Mouse (Mus musculus): ENCODE results near the gene Dusp3. TPM values are rescaled to one million over a fixed set of nuclear protein-coding genes. Genes with fewer than 3 reads are reported as not detected.

The Dusp3 gene
- total and polyA plus RNA-seq, 3 experiments = 18.4 to 35.5 (median 29.8) TPM

GRCm38 (mm10) chr11:101982981-101983411 is 3.8 kb downstream of the Dusp3 start:
- H3K9ac ChIP-seq (ENCODE audit: control insufficient read depth, low read depth, low read length, poor library complexity, severe bottlenecking) = no peak overlapping the region
- H3K9me3 ChIP-seq (replicated peaks; ENCODE audit: insufficient read depth, low read length) = no peaks in the 10 kb centered on the region
- TF ChIP-seq USF2 (IDR thresholded peaks at IDR 0.05; ENCODE audit: borderline replicate concordance in 1 of 2, insufficient read depth in 1 of 2, low read depth in 1 of 2, low read length in 2 of 2) = no peak
- TF ChIP-seq ETS1 (IDR thresholded peaks at IDR 0.05; ENCODE audit: low read depth, low read length) = no peak
- TF ChIP-seq RAD21 (IDR thresholded peaks at IDR 0.05; ENCODE audit: low read depth, low read length) = no peak
- no peak for TF ChIP-seq GABPA (IDR thresholded peaks at IDR 0.05; ENCODE audit: low read depth, low read length)
- no peak for TF ChIP-seq NELFE (IDR thresholded peaks at IDR 0.05; ENCODE audit: low read depth, low read length)
- TF ChIP-seq NRF1 (IDR thresholded peaks at IDR 0.05; ENCODE audit: insufficient read depth, low read depth, low read length, poor library complexity, severe bottlenecking) = no peak
- TF ChIP-seq TAL1 (IDR thresholded peaks at IDR 0.05; ENCODE audit: low read length) = no peak
- no peak for TF ChIP-seq ZC3H11A (IDR thresholded peaks at IDR 0.05; ENCODE audit: low read depth, low read length)
- H3K27ac ChIP-seq (ENCODE audit: control insufficient read depth, low read depth, low read length) = no peak overlapping the region
- no peak overlapping the region for H3K4me3 ChIP-seq (ENCODE audit: control insufficient read depth in 1 of 2, insufficient read depth in 1 of 2, low read depth in 2 of 2, low read length in 2 of 2)
- no peaks in the 10 kb centered on the region for H3K27me3 ChIP-seq (ENCODE audit: control insufficient read depth in 1 of 2, insufficient read depth in 2 of 2, low read length in 2 of 2)
- peaks cover 2% of the 10 kb centered on the region for H3K79me2 ChIP-seq (ENCODE audit: control insufficient read depth, insufficient read depth, low read length, poor library complexity)
- peaks cover 0 to 13% of the 10 kb centered on the region in 2 experiments; a peak in 2 of 4 replicates for H3K4me1 ChIP-seq (ENCODE audit: control insufficient read depth in 1 of 2, insufficient read depth in 2 of 2, low read length in 2 of 2)
- DNase-seq (ENCODE audit: low read depth, low spot score) = no peak
- H3K36me3 ChIP-seq (ENCODE audit: control insufficient read depth in 1 of 2, insufficient read depth in 2 of 2, low read length in 2 of 2) = peaks cover 0 to 5% of the 10 kb centered on the region in 2 experiments; a peak in 3 of 4 replicates

GRCm38 (mm10) chr11:101981850-101982249 is 5.0 kb downstream of the Dusp3 start:
- no peak overlapping the region for H3K4me3 ChIP-seq (ENCODE audit: control insufficient read depth in 1 of 2, insufficient read depth in 1 of 2, low read depth in 2 of 2, low read length in 2 of 2)

GRCm38 (mm10) chr11:101980603-101981157 is 6.1 kb downstream of the Dusp3 start:
- DNase-seq (ENCODE audit: low read depth, low spot score) = no peak
- Histone ChIP-seq H3K4me3 (ENCODE audit: control insufficient read depth in 1 of 2, insufficient read depth in 1 of 2, low read depth in 2 of 2, low read length in 2 of 2) (no peak overlapping the region), H3K27me3 (ENCODE audit: control insufficient read depth in 1 of 2, insufficient read depth in 2 of 2, low read length in 2 of 2) (no peaks in the 10 kb centered on the region), H3K36me3 (ENCODE audit: control insufficient read depth in 1 of 2, insufficient read depth in 2 of 2, low read length in 2 of 2) (peaks cover 0 to 3% of the 10 kb centered on the region in 2 experiments; a peak in 3 of 4 replicates), H3K79me2 (ENCODE audit: control insufficient read depth, insufficient read depth, low read length, poor library complexity) (peaks cover 2% of the 10 kb centered on the region), H3K9ac (ENCODE audit: control insufficient read depth, low read depth, low read length, poor library complexity, severe bottlenecking) (no peak overlapping the region), H3K4me1 (ENCODE audit: control insufficient read depth in 1 of 2, insufficient read depth in 2 of 2, low read length in 2 of 2) (peaks cover 0 to 9% of the 10 kb centered on the region in 2 experiments; a peak in 2 of 4 replicates), H3K9me3 (replicated peaks; ENCODE audit: insufficient read depth, low read length) (no peaks in the 10 kb centered on the region), H3K27ac (ENCODE audit: control insufficient read depth, low read depth, low read length) (no peak overlapping the region)
- TF ChIP-seq TCF12 (IDR thresholded peaks at IDR 0.05; ENCODE audit: low read depth, low read length) (no peak), USF2 (IDR thresholded peaks at IDR 0.05; ENCODE audit: borderline replicate concordance in 1 of 2, insufficient read depth in 1 of 2, low read depth in 1 of 2, low read length in 2 of 2) (no peak), MAFK (IDR thresholded peaks at IDR 0.05; ENCODE audit: borderline replicate concordance, low read depth, low read length) (no peak), RCOR1 (IDR thresholded peaks at IDR 0.05; ENCODE audit: low read depth, low read length) (no peak), POLR2AphosphoS5 (IDR thresholded peaks at IDR 0.05; ENCODE audit: borderline replicate concordance, low read depth, low read length) (no peak), RAD21 (IDR thresholded peaks at IDR 0.05; ENCODE audit: low read depth, low read length) (no peak), MYB (IDR thresholded peaks at IDR 0.05; ENCODE audit: low read depth, low read length) (no peak), EP300 (IDR thresholded peaks at IDR 0.05; ENCODE audit: low read depth in 1 of 2, low read length in 2 of 2) (no peak), NRF1 (IDR thresholded peaks at IDR 0.05; ENCODE audit: insufficient read depth, low read depth, low read length, poor library complexity, severe bottlenecking) (no peak)

More at GRCm38 (mm10) chr11:101981850-101982249, 5.0 kb downstream of the Dusp3 start:
- H3K79me2 ChIP-seq (ENCODE audit: control insufficient read depth, insufficient read depth, low read length, poor library complexity) = peaks cover 2% of the 10 kb centered on the region
- DNase-seq (ENCODE audit: low read depth, low spot score) = no peak
- TF ChIP-seq POLR2AphosphoS5 (IDR thresholded peaks at IDR 0.05; ENCODE audit: borderline replicate concordance, low read depth, low read length) (no peak), NELFE (IDR thresholded peaks at IDR 0.05; ENCODE audit: low read depth, low read length) (no peak), POLR2AphosphoS2 (IDR thresholded peaks at IDR 0.05; ENCODE audit: low read length) (no peak), MAZ (IDR thresholded peaks at IDR 0.05; ENCODE audit: low read depth, low read length) (no peak), KAT2A (conservative IDR thresholded peaks at IDR 0.05; ENCODE audit: low read depth, low read length) (no peak), SMC3 (IDR thresholded peaks at IDR 0.05; ENCODE audit: low read depth, low read length) (no peak)
- no peak overlapping the region for H3K9ac ChIP-seq (ENCODE audit: control insufficient read depth, low read depth, low read length, poor library complexity, severe bottlenecking)
- H3K36me3 ChIP-seq (ENCODE audit: control insufficient read depth in 1 of 2, insufficient read depth in 2 of 2, low read length in 2 of 2) = peaks cover 0 to 5% of the 10 kb centered on the region in 2 experiments; a peak in 3 of 4 replicates
- no peaks in the 10 kb centered on the region for H3K27me3 ChIP-seq (ENCODE audit: control insufficient read depth in 1 of 2, insufficient read depth in 2 of 2, low read length in 2 of 2)
- H3K4me1 ChIP-seq (ENCODE audit: control insufficient read depth in 1 of 2, insufficient read depth in 2 of 2, low read length in 2 of 2) = peaks cover 0 to 13% of the 10 kb centered on the region in 2 experiments; a peak in 2 of 4 replicates
- H3K27ac ChIP-seq (ENCODE audit: control insufficient read depth, low read depth, low read length) = no peak overlapping the region
- no peaks in the 10 kb centered on the region for H3K9me3 ChIP-seq (replicated peaks; ENCODE audit: insufficient read depth, low read length)

All from MEL (cell line).